In genomic region chr15:60692718-60693597, GRCm38 (mm10) we compare ENCODE assay signal across 13 mouse cellular contexts.
A peak's percentile ranks its signal among the peaks of the same experiment; 100 is the strongest.
DNase-seq lines count a peak whose midpoint lies in the region; ATAC-seq and TF ChIP-seq lines count a peak whose summit lies in the region.
"Had no signal": no experiment of that assay in that cellular context is flagged by ENCODE, and none has a peak within 500 bp of the region (broad histone marks: within the 10 kb centered on the region; RNA-seq: fewer than 3 reads in every experiment).

No protein-coding gene starts in this region.

- no peak for ATAC-seq in lung, embryonic 14.5 days (ENCODE audit: insufficient read depth)
- no peak for ATAC-seq in lung, postnatal 0 days
- peak; percentile 58; the same call in 1 of the 2 replicates for ATAC-seq in midbrain, embryonic 16.5 days

- no peak for TF ChIP-seq CTCF in kidney, adult 2 months (conservative IDR thresholded peaks at IDR 0.05; ENCODE audit: insufficient read depth, insufficient read length, low read depth, low read length)
- no peak for TF ChIP-seq CTCF in lung, embryonic 14.5 days (IDR thresholded peaks at IDR 0.05; ENCODE audit: low read depth)
- TF ChIP-seq CTCF in lung, postnatal 0 days (IDR thresholded peaks at IDR 0.05), result no peak
- TF ChIP-seq CTCF in embryonic fibroblast, embryonic 13.5 days (IDR thresholded peaks at IDR 0.05; ENCODE audit: borderline replicate concordance, insufficient read depth, low read length), result no peak

- DNase-seq in kidney, adult 2 months, result peak; percentile 20
- DNase-seq in kidney, postnatal 36 days, result no peak
- peak; percentile 13 for DNase-seq in lung, embryonic 14.5 days
- DNase-seq in lung, postnatal 0 days (ENCODE audit: low spot score), result no peak
- no peak for DNase-seq in c-Kit-positive CD71-positive TER-119-positive erythroid progenitor cells, embryonic 14.5 days (ENCODE audit: low spot score)
- DNase-seq in ovary, adult 18-20 months (ENCODE audit: low spot score), result no peak
- DNase-seq: heart, adult 11 months; liver, embryonic 13.5 days; right cerebral cortex, adult 18-20 months had no signal

- H3K4me1 ChIP-seq in kidney, adult 2 months (ENCODE audit: control insufficient read depth, insufficient read depth, low read length), result no peaks in the 10 kb centered on the region
- H3K4me1 ChIP-seq in lung, embryonic 14.5 days (ENCODE audit: insufficient read depth), result no peaks in the 10 kb centered on the region
- H3K4me1 ChIP-seq in lung, postnatal 0 days (ENCODE audit: insufficient read depth, low read depth, low read length), result no peaks in the 10 kb centered on the region; the same call in 1 of the 2 replicates
- peaks cover 6% of the 10 kb centered on the region for H3K4me1 ChIP-seq in embryonic fibroblast, embryonic 13.5 days (ENCODE audit: control insufficient read depth, insufficient read depth, low read length)
- H3K4me1 ChIP-seq in midbrain, embryonic 16.5 days (ENCODE audit: control insufficient read depth, insufficient read depth, low read length), result peaks cover 2% of the 10 kb centered on the region; the same call in 1 of the 2 replicates
- H3K4me1 ChIP-seq: hindbrain, embryonic 15.5 days; liver, embryonic 13.5 days; stomach, embryonic 15.5 days had no signal

- no peak overlapping the region for H3K4me2 ChIP-seq in lung, embryonic 14.5 days
- H3K4me2 ChIP-seq in lung, postnatal 0 days (replicated peaks; ENCODE audit: low read depth, low read length), result no peak overlapping the region
- H3K4me2 ChIP-seq in midbrain, embryonic 16.5 days (ENCODE audit: low read length), result no peak overlapping the region
- H3K4me2 ChIP-seq: hindbrain, embryonic 15.5 days; liver, embryonic 13.5 days; stomach, embryonic 15.5 days had no signal

- no peak overlapping the region for H3K4me3 ChIP-seq in kidney, adult 2 months (ENCODE audit: insufficient read depth, low read depth, low read length)
- no peak overlapping the region for H3K4me3 ChIP-seq in lung, embryonic 14.5 days (ENCODE audit: low read depth, low read length)
- H3K4me3 ChIP-seq in lung, postnatal 0 days (ENCODE audit: low read depth, low read length), result no peak overlapping the region
- H3K4me3 ChIP-seq in embryonic fibroblast, embryonic 13.5 days (ENCODE audit: insufficient read depth, low read length), result no peak overlapping the region
- H3K4me3 ChIP-seq in midbrain, embryonic 16.5 days (ENCODE audit: low read depth, low read length), result no peak overlapping the region
- H3K4me3 ChIP-seq: hindbrain, embryonic 15.5 days; liver, embryonic 13.5 days; stomach, embryonic 15.5 days had no signal

- no peaks in the 10 kb centered on the region for H3K27me3 ChIP-seq in kidney, adult 2 months (replicated peaks; ENCODE audit: control insufficient read depth, insufficient read depth, low read length)
- no peaks in the 10 kb centered on the region for H3K27me3 ChIP-seq in lung, embryonic 14.5 days (ENCODE audit: insufficient read depth, low read length)
- H3K27me3 ChIP-seq in lung, postnatal 0 days (replicated peaks; ENCODE audit: insufficient read depth, low read length), result no peaks in the 10 kb centered on the region
- no peaks in the 10 kb centered on the region for H3K27me3 ChIP-seq in midbrain, embryonic 16.5 days (ENCODE audit: control insufficient read depth, insufficient read depth, low read depth, low read length)
- H3K27me3 ChIP-seq: hindbrain, embryonic 15.5 days; liver, embryonic 13.5 days; stomach, embryonic 15.5 days had no signal

- TF ChIP-seq EP300 in lung, postnatal 0 days (IDR thresholded peaks at IDR 0.05), result no peak

- no peaks in the 10 kb centered on the region for H3K36me3 ChIP-seq in kidney, adult 2 months (ENCODE audit: control insufficient read depth, insufficient read depth, low read length)
- no peaks in the 10 kb centered on the region for H3K36me3 ChIP-seq in lung, embryonic 14.5 days (ENCODE audit: insufficient read depth)
- H3K36me3 ChIP-seq in lung, postnatal 0 days (ENCODE audit: insufficient read depth, low read length), result no peaks in the 10 kb centered on the region
- H3K36me3 ChIP-seq in midbrain, embryonic 16.5 days (ENCODE audit: control insufficient read depth, insufficient read depth, low read length), result no peaks in the 10 kb centered on the region
- H3K36me3 ChIP-seq: hindbrain, embryonic 15.5 days; liver, embryonic 13.5 days; stomach, embryonic 15.5 days had no signal

- no peak overlapping the region for H3K9ac ChIP-seq in lung, embryonic 14.5 days
- no peak overlapping the region for H3K9ac ChIP-seq in lung, postnatal 0 days (replicated peaks; ENCODE audit: low read depth)
- no peak overlapping the region for H3K9ac ChIP-seq in midbrain, embryonic 16.5 days (ENCODE audit: low read depth, low read length)
- H3K9ac ChIP-seq: hindbrain, embryonic 15.5 days; liver, embryonic 13.5 days; stomach, embryonic 15.5 days had no signal

- no peaks in the 10 kb centered on the region for H3K9me3 ChIP-seq in lung, embryonic 14.5 days (ENCODE audit: low read depth, low read length)
- no peaks in the 10 kb centered on the region for H3K9me3 ChIP-seq in lung, postnatal 0 days (ENCODE audit: low read length)
- no peaks in the 10 kb centered on the region for H3K9me3 ChIP-seq in midbrain, embryonic 16.5 days (replicated peaks; ENCODE audit: control insufficient read depth, low read length, poor library complexity, severe bottlenecking)
- H3K9me3 ChIP-seq: hindbrain, embryonic 15.5 days; liver, embryonic 13.5 days; stomach, embryonic 15.5 days had no signal

- no peak for TF ChIP-seq POLR2A in kidney, adult 2 months (IDR thresholded peaks at IDR 0.05; ENCODE audit: low read depth, low read length)
- no peak for TF ChIP-seq POLR2A in embryonic fibroblast, embryonic 13.5 days (IDR thresholded peaks at IDR 0.05; ENCODE audit: low read depth, low read length)

- 75% methylated on average over 6 of the region's 6 CpGs for WGBS in kidney, adult 2 months
- WGBS in lung, embryonic 14.5 days, result 58% methylated on average over 6 of the region's 6 CpGs
- WGBS in lung, postnatal 0 days, result 65% methylated on average over 6 of the region's 6 CpGs
- WGBS in midbrain, embryonic 16.5 days, result 11% methylated on average over 6 of the region's 6 CpGs

- H3K27ac ChIP-seq in kidney, adult 2 months (ENCODE audit: insufficient read depth, low read depth, low read length), result peak overlapping the region; percentile 28
- H3K27ac ChIP-seq in lung, embryonic 14.5 days (ENCODE audit: low read depth), result no peak overlapping the region
- H3K27ac ChIP-seq in lung, postnatal 0 days (ENCODE audit: low read length), result no peak overlapping the region
- peak overlapping the region; percentile 96 for H3K27ac ChIP-seq in embryonic fibroblast, embryonic 13.5 days (ENCODE audit: insufficient read depth, low read length)
- H3K27ac ChIP-seq in midbrain, embryonic 16.5 days (ENCODE audit: low read length), result no peak overlapping the region
- H3K27ac ChIP-seq: hindbrain, embryonic 15.5 days; liver, embryonic 13.5 days; stomach, embryonic 15.5 days had no signal

Comparison
In these comparisons a context has a peak if more than half of its experiments do, and no peak if none do; other contexts are left out.
1. DNase-seq: peak in kidney, adult 2 months (single experiment) and lung, embryonic 14.5 days (single experiment); none in kidney, postnatal 36 days (0 of 2), lung, postnatal 0 days (single experiment), c-Kit-positive CD71-positive TER-119-positive erythroid progenitor cells, embryonic 14.5 days (single experiment) and ovary, adult 18-20 months (single experiment).
2. H3K27ac ChIP-seq: peak in kidney, adult 2 months (single experiment) and embryonic fibroblast, embryonic 13.5 days (single experiment); none in lung, embryonic 14.5 days (single experiment), lung, postnatal 0 days (single experiment) and midbrain, embryonic 16.5 days (single experiment).